Mouse (Mus musculus) thymus, postnatal 10 days (tissue): ENCODE data around the gene Gm10277.

Experiments used
- DNase-seq, 2 experiments: peaks; one replicate each; pipeline ENCODE4 v3.0.0; 2021; ENCODE audit warnings: low spot score in 2 of 2

Gm10277 gene

DNA sequence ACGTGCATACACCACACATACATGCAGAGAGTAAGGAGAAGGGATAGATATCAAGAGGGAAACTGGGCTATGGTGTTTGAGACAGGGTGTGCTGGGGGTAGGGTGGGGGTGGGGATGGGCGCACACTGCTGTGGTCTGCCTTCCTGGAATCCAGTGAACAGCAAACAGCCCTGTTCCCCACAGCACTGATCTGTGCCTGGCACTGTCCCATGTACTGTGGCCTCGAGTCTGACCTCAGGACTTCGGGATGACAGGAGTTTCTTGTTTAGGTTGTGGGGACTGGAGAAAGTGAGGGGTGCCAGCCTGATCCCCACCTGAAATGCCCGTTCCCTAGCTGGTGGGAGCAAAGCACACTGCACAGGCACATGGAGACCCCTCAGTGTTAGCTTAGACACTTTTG, at the start of gene Gm10277:
Gene Gm10277, minus strand, starts transcription at position 41 of the 400 bp plus-strand sequence.
- no peak for DNase-seq

GRCm38 (mm10) chr11:77836751-77837150, 49.2 kb upstream of the Gm10277 start:
- DNase-seq = no peak

DNA sequence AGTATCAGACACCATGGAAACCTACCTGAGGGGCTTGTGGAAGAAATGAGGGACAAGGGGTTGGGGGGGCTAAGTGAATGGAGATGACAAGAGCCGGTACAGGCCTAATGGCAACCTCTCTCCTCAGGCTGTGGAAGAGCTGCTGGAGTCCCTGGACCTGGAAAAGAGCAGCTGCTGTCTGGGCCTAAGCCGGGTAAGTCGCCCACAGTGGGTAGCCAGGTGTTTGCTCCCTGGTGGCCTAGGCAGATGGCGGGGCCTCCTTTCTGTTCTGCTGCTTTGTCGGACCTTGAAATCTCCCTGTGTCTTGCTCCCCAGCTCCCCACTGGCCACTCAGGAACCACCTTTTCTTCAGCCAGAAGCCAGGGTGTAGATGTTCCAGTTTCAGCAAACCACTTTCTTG, 48.7 kb upstream of the Gm10277 start:
- no peak for DNase-seq

- DNase-seq = peak in 1 of 2 experiments; percentile 24
Observed at GRCm38 (mm10) chr11:77835109-77835508, 47.6 kb upstream of the Gm10277 start.

- no peak for DNase-seq
Observed at GRCm38 (mm10) chr11:77832541-77832940, 45.0 kb upstream of the Gm10277 start.

- DNase-seq = no peak
Observed at GRCm38 (mm10) chr11:77830875-77831274, 43.3 kb upstream of the Gm10277 start.

DNA sequence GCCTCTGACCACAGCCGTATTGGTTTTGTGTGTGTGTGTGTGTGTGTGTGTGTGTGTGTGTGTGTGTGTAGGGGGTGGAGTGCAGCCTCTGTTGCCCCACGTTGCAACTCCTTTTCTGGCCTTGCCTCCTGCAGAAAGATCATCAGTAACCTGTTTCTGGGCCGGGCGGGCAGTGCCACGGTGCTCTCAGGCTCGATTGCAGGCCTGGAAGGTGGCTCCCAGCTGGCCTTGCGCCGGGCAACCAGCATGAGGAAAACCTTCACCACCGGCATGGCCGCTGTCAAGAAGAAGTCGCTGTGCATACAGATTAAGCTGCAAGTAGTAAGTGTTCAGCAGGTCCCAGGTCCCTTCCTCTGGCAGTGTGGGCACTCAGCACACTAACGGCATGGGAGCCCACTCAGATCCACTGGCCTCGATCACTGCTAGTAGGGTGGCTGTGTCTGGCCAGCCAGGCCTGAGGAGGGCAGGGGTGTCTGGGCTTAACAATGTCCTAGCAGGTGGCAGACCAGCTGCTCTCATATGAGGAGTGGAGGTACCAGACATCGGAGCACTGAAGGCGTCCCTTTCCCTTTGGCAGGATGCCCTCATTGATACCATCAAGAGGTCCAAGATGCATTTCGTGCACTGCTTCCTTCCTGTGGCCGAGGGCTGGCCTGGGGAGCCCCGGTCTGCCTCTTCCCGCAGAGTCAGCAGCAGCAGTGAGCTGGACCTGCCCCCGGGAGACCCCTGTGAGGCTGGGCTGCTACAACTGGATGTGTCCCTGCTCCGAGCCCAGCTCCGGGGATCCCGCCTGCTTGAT, 41.7 kb upstream of the Gm10277 start:
- DNase-seq = no peak

GRCm38 (mm10) chr11:77828163-77828562, 40.6 kb upstream of the Gm10277 start:
- DNase-seq = no peak

DNA sequence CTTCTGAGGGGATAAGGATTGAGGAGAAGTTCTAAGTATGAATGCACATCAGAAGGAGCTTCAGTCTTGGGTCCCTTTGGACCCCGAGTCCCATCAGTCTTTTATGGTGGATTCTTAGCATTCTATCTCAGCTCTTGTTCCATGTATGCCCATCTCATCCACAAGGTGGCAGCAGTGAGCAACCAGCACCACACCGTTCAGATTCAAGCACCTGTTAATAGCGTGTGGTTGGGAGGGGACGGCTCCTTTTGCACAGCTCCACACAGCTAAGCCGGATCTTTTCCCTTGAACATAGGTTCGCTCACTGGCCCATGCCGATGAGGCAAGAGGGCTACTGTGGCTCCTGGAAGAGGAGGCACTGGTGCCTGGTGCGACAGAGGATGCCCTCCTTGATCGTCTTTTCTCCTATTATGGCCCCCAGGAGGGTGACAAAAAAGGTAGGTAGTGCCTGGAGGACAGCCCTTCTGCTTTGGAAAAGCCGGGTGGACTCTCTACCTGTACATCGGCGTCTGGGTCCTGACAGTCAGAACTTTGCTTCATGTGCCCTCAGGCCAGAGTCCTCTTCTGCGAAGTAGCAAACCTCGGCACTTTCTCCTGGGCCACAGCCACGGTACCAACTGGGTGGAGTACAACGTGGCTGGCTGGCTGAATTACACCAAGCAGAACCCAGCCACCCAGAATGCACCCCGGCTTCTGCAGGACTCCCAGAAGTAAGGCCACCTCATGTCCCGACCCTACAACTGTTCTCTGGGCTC, 39.9 kb upstream of the Gm10277 start:
- DNase-seq = peak; percentile 42 to 80

- no peak for DNase-seq
Observed at GRCm38 (mm10) chr11:77826311-77826710, 38.8 kb upstream of the Gm10277 start.

- DNase-seq = peak; percentile 37 to 78
Observed at GRCm38 (mm10) chr11:77825853-77826252, 38.3 kb upstream of the Gm10277 start.

DNA sequence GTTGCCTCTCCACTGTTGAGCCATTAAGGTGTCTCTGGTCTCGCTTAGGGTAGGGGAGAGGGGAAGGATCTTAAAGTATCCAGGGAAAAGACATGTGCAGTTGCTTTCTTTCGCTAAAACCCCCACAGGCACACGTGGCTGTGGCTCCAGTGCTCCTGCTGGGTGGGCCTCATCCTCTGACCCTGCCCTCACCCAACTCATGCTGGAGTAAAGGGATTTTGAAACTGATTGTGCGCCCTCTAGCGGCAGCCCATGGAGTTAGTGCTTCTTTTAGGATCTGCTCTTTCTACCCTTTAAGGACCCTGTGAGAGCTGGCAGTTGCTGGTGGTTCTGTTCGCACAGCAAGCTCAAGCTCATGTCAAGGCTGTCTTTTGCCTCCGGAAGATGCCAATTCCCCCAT, 35.2 kb upstream of the Gm10277 start:
- peak; percentile 24 to 70 for DNase-seq

DNA sequence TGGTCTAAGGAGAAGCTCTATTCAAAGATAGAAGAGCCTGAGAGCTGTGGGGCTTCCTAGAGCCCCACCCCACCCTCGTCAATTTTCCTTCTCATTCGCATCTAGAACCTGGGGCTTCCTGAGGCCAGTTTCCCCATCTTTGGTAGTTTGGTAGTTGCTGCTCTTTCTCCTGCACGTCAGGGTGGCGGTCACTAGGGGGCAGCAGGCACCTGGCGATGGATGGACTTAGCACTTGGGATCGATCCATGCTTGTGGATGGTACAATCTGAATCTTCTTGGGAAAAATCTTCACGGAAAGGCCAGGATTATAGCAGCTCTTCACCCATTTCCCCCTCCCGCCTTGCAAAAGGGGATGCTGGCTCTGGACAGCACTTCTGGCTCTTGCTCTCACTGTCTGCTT, 34.1 kb upstream of the Gm10277 start:
- peak in 1 of 2 experiments; percentile 51 for DNase-seq

- peak; percentile 61 to 84 for DNase-seq
Observed at GRCm38 (mm10) chr11:77816003-77816402, 28.5 kb upstream of the Gm10277 start.

- no peak for DNase-seq
Observed at GRCm38 (mm10) chr11:77813969-77814368, 26.4 kb upstream of the Gm10277 start.

GRCm38 (mm10) chr11:77810018-77810417, 22.5 kb upstream of the Gm10277 start:
- DNase-seq = no peak

- no peak for DNase-seq
Observed at GRCm38 (mm10) chr11:77809215-77809614, 21.7 kb upstream of the Gm10277 start.

- DNase-seq = no peak
Observed at GRCm38 (mm10) chr11:77808051-77808465, 20.5 kb upstream of the Gm10277 start.

DNA sequence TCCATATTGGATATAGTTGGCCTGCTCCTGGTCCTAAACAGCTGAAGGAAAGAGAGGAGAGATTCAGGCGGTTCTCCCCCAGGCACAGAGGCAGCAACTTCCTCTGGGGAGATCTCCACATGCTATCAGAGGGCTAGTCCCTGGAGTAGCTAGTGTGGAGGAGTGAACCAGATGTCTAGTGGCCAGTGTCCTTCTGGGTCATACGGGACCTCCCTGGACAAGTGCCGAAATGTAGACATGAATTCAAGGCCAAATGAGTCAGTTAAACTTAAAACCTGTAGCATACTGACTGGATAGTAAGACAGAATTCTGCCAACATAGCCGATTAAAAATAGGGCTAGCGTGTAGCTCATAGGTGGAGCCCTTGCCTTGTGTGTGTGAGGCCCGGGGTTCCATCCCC, 19.3 kb upstream of the Gm10277 start:
- DNase-seq = no peak

GRCm38 (mm10) chr11:77806218-77806617, 18.7 kb upstream of the Gm10277 start:
- DNase-seq = no peak

DNA sequence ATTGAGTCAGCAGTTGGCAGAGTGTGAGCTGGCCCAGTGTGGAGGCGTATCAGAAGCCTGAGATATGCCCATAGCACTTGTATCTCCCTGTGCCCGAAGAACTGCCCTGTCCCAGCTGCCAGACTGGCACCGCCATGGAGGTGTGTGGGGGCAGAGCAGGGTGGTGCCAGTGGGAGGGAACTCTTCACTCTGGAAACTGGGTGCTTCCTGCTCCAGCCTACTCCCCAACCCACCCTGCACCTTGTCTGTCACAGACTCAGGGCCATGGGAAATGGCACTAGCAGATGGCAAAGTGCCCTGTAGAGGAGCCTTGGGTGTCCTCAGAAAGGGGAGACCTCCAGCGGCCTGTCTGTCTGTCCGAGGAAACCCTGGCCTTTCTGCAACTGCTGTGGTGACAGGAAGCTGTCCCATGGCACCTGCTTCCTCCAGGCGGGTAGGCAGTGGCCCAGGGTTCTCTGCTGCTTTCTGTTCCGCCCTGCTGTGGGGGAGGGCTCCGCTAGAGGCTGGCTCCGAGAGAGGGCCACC, 14.9 kb upstream of the Gm10277 start:
- DNase-seq = peak; percentile 72 to 77

GRCm38 (mm10) chr11:77800869-77801701, 13.5 kb upstream of the Gm10277 start:
- DNase-seq = peak; percentile 81 to 84
